Mouse (Mus musculus): Measurements from ENCODE around the gene Hoxd12. TPM values are rescaled to one million over a fixed set of nuclear protein-coding genes. Genes with fewer than 3 reads are reported as not detected.

The Hoxd12 gene
- total RNA-seq, 2 experiments from 2014 or later = not detected

GRCm38 (mm10) chr2:74704999-74705466 lies 30.2 kb downstream of the Hoxd12 start:
- ATAC-seq (replicated peaks; ENCODE audit: low FRiP score, poor library complexity, severe bottlenecking) = no peak

- no peak for ATAC-seq (replicated peaks; ENCODE audit: low FRiP score, poor library complexity, severe bottlenecking)
These were observed 30.8 kb downstream of the Hoxd12 start for GRCm38 (mm10) chr2:74705467-74706089.

- no peak for ATAC-seq (replicated peaks; ENCODE audit: low FRiP score, poor library complexity, severe bottlenecking)
These were observed 31.7 kb downstream of the Hoxd12 start for GRCm38 (mm10) chr2:74706393-74706960.

GRCm38 (mm10) chr2:74707599-74707998 lies 32.8 kb downstream of the Hoxd12 start:
- ATAC-seq (replicated peaks; ENCODE audit: low FRiP score, poor library complexity, severe bottlenecking) = no peak

GRCm38 (mm10) chr2:74708676-74709075 lies 33.9 kb downstream of the Hoxd12 start:
- no peak for ATAC-seq (replicated peaks; ENCODE audit: low FRiP score, poor library complexity, severe bottlenecking)

GRCm38 (mm10) chr2:74709465-74710419 lies 34.9 kb downstream of the Hoxd12 start:
- no peak for ATAC-seq (replicated peaks; ENCODE audit: low FRiP score, poor library complexity, severe bottlenecking)

GRCm38 (mm10) chr2:74710929-74711543 lies 36.2 kb downstream of the Hoxd12 start:
- no peak for ATAC-seq (replicated peaks; ENCODE audit: low FRiP score, poor library complexity, severe bottlenecking)

GRCm38 (mm10) chr2:74711721-74712621 lies 37.2 kb downstream of the Hoxd12 start, which contains the start of the genes Hoxd3 and Hoxd4:
Hoxd3 (plus strand) TSS chr2:74711927.
Hoxd4 (plus strand) TSS chr2:74711929.
- ATAC-seq (replicated peaks; ENCODE audit: low FRiP score, poor library complexity, severe bottlenecking) = no peak

GRCm38 (mm10) chr2:74713239-74714150 lies 38.7 kb downstream of the Hoxd12 start:
- no peak for ATAC-seq (replicated peaks; ENCODE audit: low FRiP score, poor library complexity, severe bottlenecking)

GRCm38 (mm10) chr2:74714156-74714789 lies 39.5 kb downstream of the Hoxd12 start:
- ATAC-seq (replicated peaks; ENCODE audit: low FRiP score, poor library complexity, severe bottlenecking) = no peak

- no peak for ATAC-seq (replicated peaks; ENCODE audit: low FRiP score, poor library complexity, severe bottlenecking)
These were observed 40.1 kb downstream of the Hoxd12 start for GRCm38 (mm10) chr2:74714881-74715280.

- ATAC-seq (replicated peaks; ENCODE audit: low FRiP score, poor library complexity, severe bottlenecking) = no peak
These were observed 40.9 kb downstream of the Hoxd12 start for GRCm38 (mm10) chr2:74715504-74716241.

- ATAC-seq (replicated peaks; ENCODE audit: low FRiP score, poor library complexity, severe bottlenecking) = no peak
These were observed 45.6 kb downstream of the Hoxd12 start for GRCm38 (mm10) chr2:74720384-74720783.

GRCm38 (mm10) chr2:74720955-74721491 lies 46.2 kb downstream of the Hoxd12 start:
- ATAC-seq (replicated peaks; ENCODE audit: low FRiP score, poor library complexity, severe bottlenecking) = no peak

- ATAC-seq (replicated peaks; ENCODE audit: low FRiP score, poor library complexity, severe bottlenecking) = no peak
These were observed 47.1 kb downstream of the Hoxd12 start for GRCm38 (mm10) chr2:74721882-74722281.

- ATAC-seq (replicated peaks; ENCODE audit: low FRiP score, poor library complexity, severe bottlenecking) = no peak
These were observed 48.1 kb downstream of the Hoxd12 start for GRCm38 (mm10) chr2:74722949-74723348.

All from erythroid progenitor cell, adult 5-6 weeks (primary cell).